Mouse (Mus musculus) urinary bladder, adult 18-20 months (tissue): Measurements from ENCODE around the gene Dnah11.

Experiments used
- DNase-seq, 2 experiments: peaks; one replicate each; pipeline ENCODE4 v3.0.0; 2022; ENCODE audit warnings: low spot score in 2 of 2, mixed read lengths in 2 of 2

The Dnah11 gene

GRCm38 (mm10) chr12:118085291-118085690 is 113.6 kb downstream of the Dnah11 start:
- no peak for DNase-seq

- no peak for DNase-seq
Observed at GRCm38 (mm10) chr12:118084806-118085205, 114.0 kb downstream of the Dnah11 start.

GRCm38 (mm10) chr12:118084134-118084533 is 114.7 kb downstream of the Dnah11 start:
- no peak for DNase-seq

- no peak for DNase-seq
Observed at GRCm38 (mm10) chr12:118080441-118080840, 118.4 kb downstream of the Dnah11 start.

GRCm38 (mm10) chr12:118078434-118078989 is 120.3 kb downstream of the Dnah11 start:
- DNase-seq: no peak

- DNase-seq: no peak
Observed at GRCm38 (mm10) chr12:118076802-118077201, 122.0 kb downstream of the Dnah11 start.

- no peak for DNase-seq
Observed at GRCm38 (mm10) chr12:118072181-118072872, 126.5 kb downstream of the Dnah11 start.

GRCm38 (mm10) chr12:118071667-118072066 is 127.2 kb downstream of the Dnah11 start:
- no peak for DNase-seq

- no peak for DNase-seq
Observed at GRCm38 (mm10) chr12:118068785-118069184, 130.1 kb downstream of the Dnah11 start.

- no peak for DNase-seq
Observed at GRCm38 (mm10) chr12:118062343-118062742, 136.5 kb downstream of the Dnah11 start.

GRCm38 (mm10) chr12:118056876-118057275 is 142.0 kb downstream of the Dnah11 start:
- no peak for DNase-seq

GRCm38 (mm10) chr12:118045381-118045780 is 153.5 kb downstream of the Dnah11 start:
- DNase-seq: no peak

- DNase-seq: no peak
Observed at GRCm38 (mm10) chr12:118043130-118043647, 155.7 kb downstream of the Dnah11 start.

- DNase-seq: no peak
Observed at GRCm38 (mm10) chr12:118042196-118042595, 156.6 kb downstream of the Dnah11 start.

- no peak for DNase-seq
Observed at GRCm38 (mm10) chr12:118034990-118035389, 163.9 kb downstream of the Dnah11 start.

- DNase-seq: no peak
Observed at GRCm38 (mm10) chr12:118025771-118026170, 173.1 kb downstream of the Dnah11 start.

- DNase-seq: no peak
Observed at GRCm38 (mm10) chr12:118018936-118019335, 179.9 kb downstream of the Dnah11 start.

- DNase-seq: no peak
Observed at GRCm38 (mm10) chr12:118013872-118014271, 185.0 kb downstream of the Dnah11 start.

GRCm38 (mm10) chr12:118011921-118012320 is 186.9 kb downstream of the Dnah11 start:
- no peak for DNase-seq

- DNase-seq: no peak
Observed at GRCm38 (mm10) chr12:117994938-117995337, 203.9 kb downstream of the Dnah11 start.

- DNase-seq: peak; percentile 61 to 65
Observed at GRCm38 (mm10) chr12:117993499-117993898, 205.3 kb downstream of the Dnah11 start.

GRCm38 (mm10) chr12:117989018-117989828 is 209.6 kb downstream of the Dnah11 start:
- DNase-seq: no peak
